Mouse (Mus musculus) lung, embryonic 14.5 days (tissue): ENCODE measurements around the gene Tap1. TPM values are rescaled to one million over a fixed set of nuclear protein-coding genes. Genes with fewer than 3 reads are reported as not detected.

Experiments used
- ATAC-seq: fragments of 200-750 bp; cut with Nextera tagmentation; 2 replicates; pipeline ENCODE4 v1.8.0; 2017; ENCODE audit warnings: mild to moderate bottlenecking, moderate TSS enrichment, moderate library complexity; ENCODE audit not compliant: insufficient read depth
- DNase-seq: peaks from one replicate; pipeline ENCODE4 v3.0.0-alpha.2; 2015
- H3K27ac ChIP-seq: fragments of 300-500 bp; sonication (generic); 2 replicates; pipeline ENCODE4 v1.5.1; 2014; ENCODE audit warnings: low read depth, mild to moderate bottlenecking, moderate library complexity
- H3K27me3 ChIP-seq: fragments of 300-500 bp; sonication (generic); 2 replicates; pipeline ENCODE4 v1.6.1; 2014; ENCODE audit warnings: low read length, control low read depth; ENCODE audit not compliant: insufficient read depth
- H3K36me3 ChIP-seq: fragments of 300-500 bp; sonication (generic); 2 replicates; pipeline ENCODE4 v1.6.1; 2014; ENCODE audit warnings: control low read depth; ENCODE audit not compliant: insufficient read depth
- H3K4me1 ChIP-seq: fragments of 300-500 bp; sonication (generic); 2 replicates; pipeline ENCODE4 v1.6.1; 2014; ENCODE audit warnings: antibody characterized with exemption, control low read depth; ENCODE audit not compliant: insufficient read depth
- H3K4me2 ChIP-seq: fragments of 300-500 bp; sonication (generic); 2 replicates; pipeline ENCODE4 v1.6.1; 2014; ENCODE audit warnings: mild to moderate bottlenecking
- H3K4me3 ChIP-seq: fragments of 300-500 bp; sonication (generic); 2 replicates; pipeline ENCODE4 v1.5.1; 2014; ENCODE audit warnings: low read depth, low read length
- H3K9ac ChIP-seq: fragments of 300-500 bp; sonication (generic); 2 replicates; pipeline ENCODE4 v1.6.1; 2014
- H3K9me3 ChIP-seq: fragments of 300-500 bp; sonication (generic); 2 replicates; pipeline ENCODE4 v1.6.1; 2016; ENCODE audit warnings: low read depth, low read length, control low read depth
- CTCF ChIP-seq: IDR thresholded peaks from 2 replicates; pipeline ENCODE4 v1.5.1; 2016; ENCODE audit warnings: antibody characterized with exemption, low read depth
- WGBS: fragments of 180-500 bp; shearing (Covaris S2); extraction: QIAGEN DNeasy Blood & Tissue Kit; methylation state at CpG from one replicate; pipeline ENCODE4 v1.1.7; 2014; 5-methylcytosine and 5-hydroxymethylcytosine counted together
- polyA plus RNA-seq: library from polyadenylated mRNA; unstranded; fragments of >200 nt; fragmentation: Nextera tagmentation; extraction: Ambion mirVana; gene quantifications from 2 replicates; pipeline ENCODE4 v1.2.1, GENCODE M21; 2014

Tap1 gene
- polyA plus RNA-seq, 1 experiment from 2014 or later = 4.0 TPM

DNA sequence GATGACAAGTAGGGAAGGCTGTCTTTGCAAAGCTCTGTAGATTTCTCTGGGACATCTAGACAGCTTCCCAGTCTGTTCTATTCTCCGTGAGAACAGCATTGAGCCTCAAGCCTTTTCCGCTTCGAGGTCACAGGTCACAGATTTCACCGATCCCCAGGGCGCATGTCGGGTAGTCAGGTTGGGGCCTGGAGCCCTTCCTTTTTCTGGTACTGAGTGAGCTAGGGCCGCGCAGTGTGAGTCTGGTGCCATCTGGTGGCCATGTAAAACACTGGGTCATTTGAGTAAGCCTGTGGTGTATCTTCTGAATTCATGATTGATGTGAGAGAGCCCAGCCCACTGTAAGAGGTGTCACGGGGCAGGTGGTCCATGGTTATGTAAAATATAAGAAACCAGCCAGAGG is 47.6 kb downstream of the Tap1 start:
- peak; percentile 80 for TF ChIP-seq CTCF

DNA sequence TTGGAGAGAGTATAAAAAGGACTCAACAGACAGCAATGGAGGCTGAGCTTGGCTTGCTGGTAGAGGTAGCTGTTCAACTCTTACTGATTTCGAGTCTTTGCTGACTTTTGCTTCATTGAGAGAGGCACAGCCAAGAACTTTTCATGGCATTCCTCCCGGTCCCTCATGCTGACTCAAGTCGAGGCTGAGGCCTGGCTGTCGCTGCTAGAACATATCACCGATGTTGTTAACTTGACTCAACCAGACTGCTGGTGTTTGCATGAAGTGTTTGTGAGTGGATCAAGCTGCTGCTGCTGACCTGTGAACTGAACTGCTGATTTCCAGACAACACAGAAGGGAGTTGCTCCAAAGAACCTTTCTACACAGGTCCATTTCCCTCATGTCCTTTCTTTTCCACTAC is 49.3 kb downstream of the Tap1 start:
- H3K9ac ChIP-seq = no peak overlapping the region
- WGBS = 60% methylated on average over 5 of the region's 5 CpGs
- H3K4me1 ChIP-seq = no peaks in the 10 kb centered on the region
- H3K36me3 ChIP-seq = no peaks in the 10 kb centered on the region
- H3K9me3 ChIP-seq = no peaks in the 10 kb centered on the region; the same call in 1 of the 2 replicates
- H3K27ac ChIP-seq = no peak overlapping the region
- H3K4me2 ChIP-seq = no peak overlapping the region
- TF ChIP-seq CTCF = no peak
- H3K27me3 ChIP-seq = no peaks in the 10 kb centered on the region
- DNase-seq (peak; percentile 19), ATAC-seq (no peak)
- no peak overlapping the region for H3K4me3 ChIP-seq

More for the DNA sequence above, 47.6 kb downstream of the Tap1 start:
- no peaks in the 10 kb centered on the region for H3K27me3 ChIP-seq
- H3K4me2 ChIP-seq = no peak overlapping the region
- 38% methylated on average over 9 of the region's 9 CpGs for WGBS
- H3K9me3 ChIP-seq = no peaks in the 10 kb centered on the region
- H3K9ac ChIP-seq = no peak overlapping the region
- DNase-seq = peak; percentile 75
- ATAC-seq = peak; percentile 58; the same call in 1 of the 2 replicates
- no peaks in the 10 kb centered on the region for H3K4me1 ChIP-seq
- no peak overlapping the region for H3K27ac ChIP-seq
- H3K36me3 ChIP-seq = no peaks in the 10 kb centered on the region
- H3K4me3 ChIP-seq = no peak overlapping the region

DNA sequence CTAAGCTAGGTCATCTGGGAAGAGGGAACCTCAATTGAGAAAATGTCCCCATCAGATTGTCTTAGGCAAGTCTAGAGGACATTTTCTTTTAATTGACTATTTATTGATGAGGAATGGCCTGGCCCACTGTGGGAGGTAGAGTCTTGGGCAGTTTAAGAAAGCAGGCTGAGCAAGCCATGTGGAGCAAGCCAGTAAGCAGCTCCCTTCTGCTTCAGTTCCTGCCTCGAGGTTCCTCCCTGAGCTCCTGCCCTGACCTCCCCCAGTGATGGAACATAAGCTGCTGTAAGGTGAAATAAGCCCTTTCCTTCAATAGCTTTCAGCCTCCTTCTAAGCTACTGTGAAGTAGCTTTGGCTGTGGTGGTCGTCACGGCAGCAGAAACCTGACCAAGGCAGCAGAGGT is 50.4 kb downstream of the Tap1 start:
- 74% methylated on average over 3 of the region's 3 CpGs for WGBS
- Histone ChIP-seq H3K4me3 (no peak overlapping the region), H3K4me1 (no peaks in the 10 kb centered on the region), H3K27me3 (no peaks in the 10 kb centered on the region), H3K4me2 (no peak overlapping the region), H3K27ac (no peak overlapping the region), H3K9me3 (no peaks in the 10 kb centered on the region; the same call in 1 of the 2 replicates), H3K9ac (no peak overlapping the region), H3K36me3 (no peaks in the 10 kb centered on the region)
- TF ChIP-seq CTCF = no peak
- ATAC-seq = no peak
- DNase-seq = no peak

DNA sequence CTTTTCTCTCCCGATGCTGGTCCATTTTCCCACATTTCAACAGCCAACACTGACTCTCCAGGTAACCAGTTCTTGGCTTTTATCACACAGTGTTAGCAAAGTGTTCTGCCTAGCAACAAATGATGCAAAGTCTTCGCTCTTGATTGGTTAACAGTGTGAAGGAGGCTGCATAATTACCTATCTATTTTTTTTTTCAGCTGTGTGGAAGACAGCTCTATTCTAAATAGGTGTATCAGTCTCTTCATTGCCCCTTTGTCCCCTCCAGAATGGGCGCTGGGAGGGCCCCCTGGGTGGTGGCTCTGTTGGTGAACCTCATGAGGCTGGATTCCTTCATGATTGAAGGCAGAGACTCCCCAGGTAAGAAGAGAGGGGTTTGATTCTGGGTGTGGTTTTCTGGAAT is 51.4 kb downstream of the Tap1 start, which contains the start of gene H2-Ob:
TSS of gene H2-Ob (plus strand) at position 198 of the 400 bp plus-strand sequence.
- no peaks in the 10 kb centered on the region for H3K4me1 ChIP-seq
- H3K36me3 ChIP-seq = no peaks in the 10 kb centered on the region

DNA sequence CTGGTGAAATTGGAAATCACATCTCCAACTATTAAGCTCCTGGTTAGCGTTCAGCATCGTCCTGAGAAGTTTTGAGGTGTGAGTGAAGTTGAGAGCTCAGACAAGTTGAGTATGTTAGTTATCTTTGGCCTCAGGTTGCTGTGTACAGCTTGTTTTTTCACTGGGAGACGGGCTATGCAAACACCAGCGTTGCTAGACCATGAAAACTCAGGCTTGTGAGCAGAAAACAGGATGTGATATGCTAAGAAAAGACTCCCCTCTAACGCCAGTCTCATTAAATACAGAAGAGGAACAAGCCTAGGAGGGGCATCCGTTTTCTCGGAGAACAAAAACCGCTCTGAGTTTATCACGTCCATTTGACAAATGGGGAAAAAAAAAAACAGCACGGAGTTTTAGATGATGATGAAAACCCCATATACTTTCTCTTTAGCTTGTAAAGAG is 52.3 kb downstream of the Tap1 start:
- Histone ChIP-seq H3K4me1 (no peaks in the 10 kb centered on the region), H3K27ac (no peak overlapping the region), H3K9ac (no peak overlapping the region), H3K4me3 (no peak overlapping the region), H3K4me2 (0 out of 2 replicates have a peak overlapping the region, but pooled peaks have one; percentile 23), H3K36me3 (no peaks in the 10 kb centered on the region), H3K27me3 (no peaks in the 10 kb centered on the region), H3K9me3 (no peaks in the 10 kb centered on the region; the same call in 1 of the 2 replicates)
- DNase-seq (peak; percentile 16), ATAC-seq (no peak)
- no peak for TF ChIP-seq CTCF
- WGBS = 35% methylated on average over 10 of the region's 10 CpGs

More for the DNA sequence above, 51.4 kb downstream of the Tap1 start, which contains the start of gene H2-Ob:
- H3K27ac ChIP-seq = no peak within 1 kb of the TSS
- 58% methylated on average over 3 of the region's 3 CpGs for WGBS
- H3K27me3 ChIP-seq = no peaks in the 10 kb centered on the region
- DNase-seq = peak; percentile 62
- no peak for ATAC-seq
- TF ChIP-seq CTCF = no peak
- H3K9me3 ChIP-seq = no peaks in the 10 kb centered on the region; the same call in 1 of the 2 replicates
- no peak within 1 kb of the TSS for H3K4me3 ChIP-seq
- 0 out of 2 replicates have a peak within 1 kb of the TSS, but pooled peaks have one; percentile 23 for H3K4me2 ChIP-seq
- no peak within 1 kb of the TSS for H3K9ac ChIP-seq

DNA sequence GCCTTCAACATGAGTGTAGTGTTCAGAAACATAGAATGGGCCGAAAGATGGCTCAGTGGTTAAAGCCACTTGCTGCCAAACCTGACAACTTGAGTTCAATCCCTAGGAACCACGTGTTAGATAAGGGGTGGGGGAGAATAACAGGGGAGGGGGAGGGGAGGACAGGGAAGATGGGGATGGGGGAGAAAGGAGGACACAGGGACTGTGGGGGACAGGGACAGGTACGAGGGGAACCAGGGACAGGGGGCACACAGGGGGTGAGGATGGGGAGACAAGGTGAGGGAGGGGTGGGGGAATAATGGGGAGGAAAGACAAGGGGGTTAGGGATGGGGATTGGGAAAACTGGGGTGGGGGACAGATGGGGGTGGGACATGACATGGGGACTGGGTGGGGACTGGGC is 53.0 kb downstream of the Tap1 start:
- DNase-seq (no peak), ATAC-seq (no peak)
- Histone ChIP-seq H3K4me3 (no peak overlapping the region), H3K9ac (no peak overlapping the region), H3K4me1 (no peaks in the 10 kb centered on the region), H3K27ac (no peak overlapping the region), H3K9me3 (no peaks in the 10 kb centered on the region; the same call in 1 of the 2 replicates), H3K4me2 (no peak overlapping the region), H3K27me3 (no peaks in the 10 kb centered on the region), H3K36me3 (no peaks in the 10 kb centered on the region)
- 54% methylated on average over 3 of the region's 3 CpGs for WGBS
- TF ChIP-seq CTCF = no peak

DNA sequence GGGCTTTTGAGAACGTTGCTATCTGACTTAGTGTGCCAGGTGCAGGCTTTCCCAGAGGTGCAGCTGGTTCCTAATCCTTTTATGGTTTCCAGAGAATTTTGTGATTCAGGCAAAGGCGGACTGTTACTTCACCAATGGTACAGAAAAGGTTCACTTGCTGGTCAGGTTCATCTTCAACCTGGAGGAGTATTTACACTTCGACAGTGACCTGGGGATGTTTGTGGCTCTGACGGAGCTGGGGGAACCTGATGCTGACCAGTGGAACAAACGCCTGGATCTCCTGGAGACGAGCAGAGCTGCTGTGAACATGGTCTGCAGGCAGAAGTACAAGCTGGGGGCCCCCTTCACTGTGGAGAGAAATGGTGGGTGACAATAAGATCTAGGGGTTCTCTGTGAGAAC is 53.6 kb downstream of the Tap1 start:
- H3K27me3 ChIP-seq = no peaks in the 10 kb centered on the region
- TF ChIP-seq CTCF = no peak
- H3K27ac ChIP-seq = no peak overlapping the region
- H3K4me2 ChIP-seq = no peak overlapping the region
- H3K36me3 ChIP-seq = no peaks in the 10 kb centered on the region
- WGBS = 70% methylated on average over 6 of the region's 6 CpGs
- DNase-seq = no peak
- ATAC-seq = no peak
- H3K4me1 ChIP-seq = no peaks in the 10 kb centered on the region
- no peaks in the 10 kb centered on the region; the same call in 1 of the 2 replicates for H3K9me3 ChIP-seq
- no peak overlapping the region for H3K9ac ChIP-seq
- no peak overlapping the region for H3K4me3 ChIP-seq
